Mouse (Mus musculus) megakaryocyte, embryonic 14.5 days (primary cell): ENCODE measurements around the gene Slc12a6.

ENCODE experiments used
- FLI1 ChIP-seq: IDR thresholded peaks from 2 replicates; pipeline ENCODE4 v1.6.1; 2012; ENCODE audit warnings: low read length, inconsistent platforms, mixed read lengths
- GATA1 ChIP-seq: IDR thresholded peaks from 3 replicates; pipeline ENCODE4 v1.6.1; 2012; ENCODE audit warnings: mixed read lengths, low read length, inconsistent platforms, borderline replicate concordance

DNA sequence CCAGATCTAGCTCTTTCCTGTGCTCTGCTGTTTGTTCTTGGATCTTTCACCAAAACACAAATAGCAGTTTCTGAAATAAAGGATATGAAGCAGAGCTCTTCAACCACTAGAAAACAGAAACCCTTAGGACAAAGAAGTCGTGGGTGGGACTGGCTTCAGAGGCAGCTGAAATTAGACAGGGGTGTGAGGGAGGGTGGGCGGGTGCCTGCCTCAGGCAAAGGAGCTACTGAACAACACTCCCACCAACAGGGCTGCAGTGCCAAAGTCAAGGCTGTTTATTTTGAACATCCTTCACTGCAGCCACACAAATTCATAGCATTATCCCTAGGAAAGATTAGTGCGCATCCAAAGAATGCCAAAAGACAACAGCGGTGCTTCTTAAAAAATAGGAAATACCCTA, 41.3 kb upstream of the Slc12a6 start:
- TF ChIP-seq GATA1 (no peak), FLI1 (no peak)
